Mouse (Mus musculus) ES-E14 (cell line): Measurements from ENCODE around the gene Stip1. TPM values are rescaled to one million over a fixed set of nuclear protein-coding genes. Genes with fewer than 3 reads are reported as not detected.

Source experiments
- DNase-seq: peaks from one replicate; pipeline ENCODE4 v3.0.0-alpha.2; 2013; ENCODE audit warnings: low read depth, low spot score
- H3K27ac ChIP-seq: 2 replicates; pipeline ENCODE4 v1.5.1; 2012; ENCODE audit warnings: low read depth, mild to moderate bottlenecking, low read length, moderate library complexity, mixed read lengths; ENCODE audit not compliant: poor library complexity, insufficient read depth, severe bottlenecking
- H3K36me3 ChIP-seq: 2 replicates; pipeline ENCODE4 v1.6.1; 2012; ENCODE audit warnings: mild to moderate bottlenecking, low read length, moderate library complexity, mixed read lengths; ENCODE audit not compliant: control insufficient read depth, poor library complexity, insufficient read depth, severe bottlenecking
- H3K4me1 ChIP-seq, 2 experiments: fragments of 150-350 bp in 1 of 2; sonication (generic) in 1 of 2; 2 replicates each; pipeline ENCODE4 v1.6.1; 2012; ENCODE audit warnings: low read length in 2 of 2, mild to moderate bottlenecking in 1 of 2, mixed read lengths in 1 of 2; ENCODE audit not compliant: control insufficient read depth in 2 of 2, insufficient read depth in 2 of 2, poor library complexity in 1 of 2
- H3K4me3 ChIP-seq, 2 experiments: fragments of 150-350 bp in 1 of 2; sonication (generic) in 1 of 2; 2 replicates each; pipeline ENCODE4 v1.5.1; 2012; ENCODE audit warnings: low read length in 2 of 2, low read depth in 1 of 2, mild to moderate bottlenecking in 1 of 2, mixed read lengths in 1 of 2; ENCODE audit not compliant: insufficient read depth in 1 of 2, poor library complexity in 1 of 2, severe bottlenecking in 1 of 2
- H3K9ac ChIP-seq: 2 replicates; pipeline ENCODE4 v1.6.1; 2012; ENCODE audit warnings: low read depth, mild to moderate bottlenecking, low read length, mixed read lengths; ENCODE audit not compliant: poor library complexity, insufficient read depth, severe bottlenecking
- H3K9me3 ChIP-seq: fragments of 150-350 bp; sonication (generic); 2 replicates; pipeline ENCODE4 v1.6.1; 2012; ENCODE audit warnings: low read depth, mild to moderate bottlenecking, low read length; ENCODE audit not compliant: control insufficient read depth, insufficient read depth
- CHD2 ChIP-seq: IDR thresholded peaks from 2 replicates; pipeline ENCODE4 v1.6.1; 2014; ENCODE audit warnings: mild to moderate bottlenecking, low read depth, low read length, inconsistent platforms
- HCFC1 ChIP-seq: IDR thresholded peaks from 2 replicates; pipeline ENCODE4 v1.6.1; 2012; ENCODE audit warnings: low read length, inconsistent platforms, borderline replicate concordance; ENCODE audit not compliant: insufficient read depth
- MAFK ChIP-seq: IDR thresholded peaks from 2 replicates; pipeline ENCODE4 v1.6.1; 2014; ENCODE audit warnings: mild to moderate bottlenecking, low read depth, low read length, inconsistent platforms; ENCODE audit not compliant: insufficient read depth
- ZC3H11A ChIP-seq: IDR thresholded peaks from 2 replicates; pipeline ENCODE4 v1.6.1; 2012; ENCODE audit warnings: low read depth, mild to moderate bottlenecking, inconsistent platforms, low read length, borderline replicate concordance
- ZNF384 ChIP-seq: IDR thresholded peaks from 2 replicates; pipeline ENCODE4 v1.6.1; 2012; ENCODE audit warnings: low read depth, low read length, inconsistent platforms
- in situ Hi-C, 2 experiments: fragments of 600-800 bp; cut with MboI; formaldehyde crosslinking; loops; one replicate each; pipeline ENCODE4 v1.15.1; 2025; ENCODE audit warnings: low sequenced_read_pairs in 2 of 2, inconsistent platforms in 1 of 2; ENCODE audit not compliant: unreplicated experiment in 2 of 2
- total RNA-seq: library from RNA; depleted of rRNA; stranded (reverse); fragments of 300-350 nt; gene quantifications from 2 replicates; pipeline ENCODE4 v1.2.3, GENCODE M21; 2012

Stip1 gene
- total RNA-seq, 1 experiment, result 280 TPM

DNA sequence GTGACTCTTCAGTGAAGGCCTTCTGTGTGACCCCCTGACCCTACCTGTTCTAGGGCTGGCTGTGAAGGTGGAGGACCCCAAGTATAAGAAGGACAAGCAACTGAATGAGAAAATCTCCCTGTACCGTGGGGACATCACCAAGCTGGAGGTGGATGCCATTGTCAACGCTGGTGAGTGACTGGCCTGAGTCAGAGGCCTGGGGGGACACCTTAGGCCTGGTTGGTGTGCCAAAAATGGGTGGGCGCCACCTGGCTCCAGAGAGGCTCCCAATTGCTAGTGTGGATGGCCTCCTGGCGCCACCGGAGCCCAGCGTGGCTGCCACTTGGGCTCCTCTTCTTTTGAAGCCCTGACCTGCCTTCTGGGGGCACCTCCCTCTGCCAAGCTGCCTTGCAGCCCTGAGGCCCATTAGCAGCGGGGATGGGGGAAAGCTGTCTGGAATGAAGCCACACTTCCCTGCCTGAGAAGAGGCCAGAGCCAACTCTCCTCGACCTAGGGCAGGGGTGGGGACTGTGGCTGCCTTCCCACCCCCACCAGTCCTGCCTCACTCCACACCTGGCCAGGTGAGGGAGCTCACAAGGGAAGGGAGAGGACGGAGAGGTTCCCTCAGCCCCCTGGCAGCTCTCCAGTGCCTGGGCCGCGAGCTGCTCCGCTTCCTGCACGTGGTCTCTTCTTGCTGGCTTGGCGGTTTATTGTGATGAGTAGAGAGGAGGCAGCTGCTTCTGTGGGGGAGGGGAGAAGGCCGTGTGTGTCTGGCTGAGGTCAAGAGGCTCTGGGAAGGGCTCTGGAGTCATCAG, 26.5 kb upstream of the Stip1 start:
- no peaks in the 10 kb centered on the region for H3K36me3 ChIP-seq
- peaks cover 2 to 15% of the 10 kb centered on the region in 2 experiments; a peak in 3 of 4 replicates for H3K4me1 ChIP-seq
- H3K27ac ChIP-seq, result no peak overlapping the region
- H3K9me3 ChIP-seq, result no peaks in the 10 kb centered on the region
- DNase-seq, result no peak
- H3K9ac ChIP-seq, result peak overlapping the region; percentile 51; the same call in 1 of the 2 replicates
- in situ Hi-C loops, result loop anchor here (10.0 kb wide), 1 partner anchor 129 kb away; no protein-coding TSS in a partner anchor
- peak overlapping the region in 1 of 2 experiments; percentile 16; a peak in 1 of 4 replicates for H3K4me3 ChIP-seq
- no peak for TF ChIP-seq ZC3H11A
- no peak for TF ChIP-seq HCFC1
- TF ChIP-seq MAFK, result no peak
- TF ChIP-seq ZNF384, result no peak
- TF ChIP-seq CHD2, result no peak

DNA sequence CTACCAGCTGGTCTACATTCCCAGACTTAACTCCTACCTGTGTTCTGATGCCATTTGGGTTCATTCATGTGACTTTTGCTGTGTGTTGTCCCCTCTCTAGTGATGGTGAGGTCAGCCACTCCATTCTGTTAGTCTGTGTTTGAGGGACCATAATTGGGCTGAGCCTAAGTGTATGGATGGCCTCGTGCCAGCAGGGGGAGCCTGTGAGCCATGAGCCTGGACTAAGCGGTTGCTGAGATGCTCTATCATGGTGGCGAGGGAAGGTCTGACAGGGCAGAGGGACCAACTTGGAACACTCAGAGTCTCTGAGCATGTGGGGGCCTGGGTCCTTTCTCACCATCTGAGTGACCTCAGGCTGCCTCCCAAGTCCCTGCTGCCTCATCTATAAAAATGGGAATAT, 24.8 kb upstream of the Stip1 start:
- in situ Hi-C loops, result loop anchor here (10.0 kb wide), 1 partner anchor 130 kb away; no protein-coding TSS in a partner anchor
- H3K27ac ChIP-seq, result no peak overlapping the region

DNA sequence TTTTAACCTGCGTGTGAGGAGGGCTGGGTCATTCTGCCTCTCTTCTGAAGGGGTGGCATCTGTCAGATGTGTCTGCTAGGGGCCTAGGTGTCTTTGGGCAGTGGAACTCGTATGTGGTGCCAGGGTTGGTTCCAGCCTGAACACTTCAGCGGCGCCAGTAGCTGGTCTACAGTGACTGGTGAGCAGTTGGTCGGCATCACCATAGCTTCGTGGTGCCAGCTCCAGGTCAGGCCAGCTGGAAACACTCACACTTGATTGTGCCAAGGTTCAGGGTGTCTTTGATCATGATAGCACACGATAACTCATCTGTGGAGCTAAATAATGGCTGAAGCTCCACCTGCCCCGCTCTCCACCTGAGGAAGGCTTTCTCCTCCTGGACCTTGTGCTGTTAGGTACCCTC, 23.1 kb upstream of the Stip1 start:
- Histone ChIP-seq H3K4me1 (peaks cover 2 to 16% of the 10 kb centered on the region in 2 experiments; a peak in 3 of 4 replicates), H3K27ac (no peak overlapping the region), H3K36me3 (no peaks in the 10 kb centered on the region), H3K4me3 (no peak overlapping the region), H3K9ac (no peak overlapping the region), H3K9me3 (no peaks in the 10 kb centered on the region)
- DNase-seq, result no peak
- TF ChIP-seq HCFC1 (no peak), ZNF384 (no peak), CHD2 (no peak), MAFK (no peak), ZC3H11A (no peak)
- in situ Hi-C loops, result loop anchor here (10.0 kb wide), 1 partner anchor 132 kb away; no protein-coding TSS in a partner anchor

More for the DNA sequence above, 24.8 kb upstream of the Stip1 start:
- peaks cover 2 to 12% of the 10 kb centered on the region in 2 experiments; a peak in 2 of 4 replicates for H3K4me1 ChIP-seq
- TF ChIP-seq ZC3H11A, result peak; percentile 77
- no peak for TF ChIP-seq MAFK
- peak; percentile 76 for DNase-seq
- no peaks in the 10 kb centered on the region for H3K9me3 ChIP-seq
- H3K9ac ChIP-seq, result no peak overlapping the region
- H3K4me3 ChIP-seq, result no peak overlapping the region
- H3K36me3 ChIP-seq, result no peaks in the 10 kb centered on the region

DNA sequence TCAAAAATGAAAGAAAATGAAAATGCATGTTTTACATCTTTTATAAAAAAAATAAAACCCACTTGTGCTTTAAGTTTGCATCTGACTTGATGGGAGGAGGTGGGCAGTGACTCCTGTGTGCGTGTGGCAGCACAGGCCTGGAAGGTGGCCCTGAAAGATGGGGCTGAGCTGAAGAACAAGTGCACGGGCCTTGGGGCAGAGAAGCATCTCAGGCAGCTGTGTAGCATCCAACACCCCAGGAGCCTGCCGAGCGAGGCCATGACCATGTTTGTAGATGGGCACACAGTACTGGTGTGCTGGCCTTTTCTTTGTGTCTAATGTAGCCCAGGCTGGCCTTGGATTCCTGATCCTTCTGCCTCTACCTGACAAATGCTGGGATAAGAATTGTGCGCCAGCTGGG, 22.3 kb upstream of the Stip1 start:
- in situ Hi-C loops, result loop anchor here (10.0 kb wide), 1 partner anchor 133 kb away; no protein-coding TSS in a partner anchor
- DNase-seq, result no peak
- no peak overlapping the region for H3K9ac ChIP-seq
- no peak overlapping the region for H3K4me3 ChIP-seq
- TF ChIP-seq CHD2 (no peak), HCFC1 (no peak), MAFK (no peak), ZC3H11A (no peak), ZNF384 (no peak)
- no peaks in the 10 kb centered on the region for H3K36me3 ChIP-seq
- H3K9me3 ChIP-seq, result no peaks in the 10 kb centered on the region
- no peak overlapping the region for H3K27ac ChIP-seq
- H3K4me1 ChIP-seq, result peaks cover 2 to 20% of the 10 kb centered on the region in 2 experiments; a peak in 3 of 4 replicates
